Mouse (Mus musculus) CH12.LX (cell line): ENCODE results near the gene Slc16a7. TPM values are rescaled to one million over a fixed set of nuclear protein-coding genes. Genes with fewer than 3 reads are reported as not detected.

ENCODE experiments used
- DNase-seq: peaks from one replicate; pipeline ENCODE4 v3.0.0-alpha.2; 2013; ENCODE audit errors: extremely low read depth
- H3K27ac ChIP-seq: 2 replicates; pipeline ENCODE4 v1.5.1; 2012; ENCODE audit warnings: low read depth, mild to moderate bottlenecking, control low read depth, moderate library complexity; ENCODE audit not compliant: insufficient read depth
- H3K27me3 ChIP-seq: replicated peaks from 2 replicates; pipeline ENCODE3; 2012; ENCODE audit warnings: inconsistent platforms
- H3K36me3 ChIP-seq, 2 experiments: replicated peaks in 1 of 2; 2 replicates each; pipeline versions ENCODE3 to v1.6.1; 2012; ENCODE audit warnings: inconsistent platforms in 1 of 2, low read length in 1 of 2, mild to moderate bottlenecking in 1 of 2, mixed read lengths in 1 of 2, moderate library complexity in 1 of 2; ENCODE audit not compliant: control insufficient read depth in 1 of 2, insufficient read depth in 1 of 2
- H3K4me1 ChIP-seq, 2 experiments: 2 replicates each; pipeline ENCODE4 v1.6.1; 2012; ENCODE audit warnings: inconsistent platforms in 1 of 2, moderate library complexity in 1 of 2; ENCODE audit not compliant: insufficient read depth in 2 of 2, control insufficient read depth in 1 of 2
- H3K4me2 ChIP-seq: 2 replicates; pipeline ENCODE4 v1.6.1; 2012; ENCODE audit warnings: low read depth, mild to moderate bottlenecking, control low read depth; ENCODE audit not compliant: poor library complexity, insufficient read depth, severe bottlenecking
- H3K4me3 ChIP-seq, 3 experiments: fragments of 150-350 bp in 1 of 3; sonication (generic) in 1 of 3; replicated peaks in 1 of 3; 2 replicates each; pipeline versions ENCODE3 to v1.5.1; 2011 to 2012; ENCODE audit warnings: low read depth in 2 of 3, low read length in 2 of 3, mild to moderate bottlenecking in 2 of 3, moderate library complexity in 2 of 3, control low read depth in 1 of 3, improper control_type of control experiment in 1 of 3, inconsistent platforms in 1 of 3, mixed read lengths in 1 of 3; ENCODE audit not compliant: poor library complexity in 1 of 3
- H3K79me2 ChIP-seq: replicated peaks from 2 replicates; pipeline ENCODE4 v1.6.1; 2012; ENCODE audit warnings: mild to moderate bottlenecking, moderate library complexity; ENCODE audit not compliant: control insufficient read depth, poor library complexity, insufficient read depth, severe bottlenecking; ENCODE audit errors: extremely low read depth
- H3K9ac ChIP-seq: 2 replicates; pipeline ENCODE4 v1.6.1; 2012; ENCODE audit warnings: low read depth, mild to moderate bottlenecking, control low read depth, moderate library complexity; ENCODE audit not compliant: insufficient read depth
- H3K9me3 ChIP-seq: replicated peaks from 2 replicates; pipeline ENCODE3; 2012; ENCODE audit warnings: low read length, inconsistent platforms, mixed read lengths
- BHLHE40 ChIP-seq: IDR thresholded peaks from 2 replicates; pipeline ENCODE4 v1.6.1; 2011; ENCODE audit warnings: mild to moderate bottlenecking, low read depth, low read length, improper control_type of control experiment
- CHD2 ChIP-seq: IDR thresholded peaks from 2 replicates; pipeline ENCODE4 v1.6.1; 2011; ENCODE audit warnings: low read length, improper control_type of control experiment
- E2F4 ChIP-seq: IDR thresholded peaks from 2 replicates; pipeline ENCODE4 v1.6.1; 2011; ENCODE audit warnings: low read depth, low read length, improper control_type of control experiment; ENCODE audit not compliant: insufficient replicate concordance
- ETS1 ChIP-seq: conservative IDR thresholded peaks from 2 replicates; pipeline ENCODE4 v1.6.1; 2012; ENCODE audit warnings: low read depth, mild to moderate bottlenecking, inconsistent platforms, low read length, improper control_type of control experiment, moderate library complexity
- HCFC1 ChIP-seq: IDR thresholded peaks from 2 replicates; pipeline ENCODE4 v1.6.1; 2012; ENCODE audit warnings: low read depth, mild to moderate bottlenecking, inconsistent platforms, low read length, improper control_type of control experiment
- IRF4 ChIP-seq: IDR thresholded peaks from 2 replicates; pipeline ENCODE4 v1.6.1; 2014; ENCODE audit warnings: low read depth, mild to moderate bottlenecking, inconsistent platforms, low read length, improper control_type of control experiment
- JUN ChIP-seq: IDR thresholded peaks from 2 replicates; pipeline ENCODE4 v1.6.1; 2011; ENCODE audit warnings: low read depth, mild to moderate bottlenecking, low read length, improper control_type of control experiment, moderate library complexity; ENCODE audit not compliant: insufficient read depth
- KAT2A ChIP-seq: IDR thresholded peaks from 2 replicates; pipeline ENCODE4 v1.6.1; 2012; ENCODE audit warnings: low read length, improper control_type of control experiment, inconsistent platforms; ENCODE audit not compliant: insufficient replicate concordance
- MAX ChIP-seq: IDR thresholded peaks from 2 replicates; pipeline ENCODE4 v1.6.1; 2011; ENCODE audit warnings: low read length, improper control_type of control experiment
- MAZ ChIP-seq: IDR thresholded peaks from 2 replicates; pipeline ENCODE4 v1.6.1; 2012; ENCODE audit warnings: low read depth, mild to moderate bottlenecking, inconsistent platforms, low read length, improper control_type of control experiment, moderate library complexity
- MEF2A ChIP-seq: IDR thresholded peaks from 2 replicates; pipeline ENCODE4 v1.6.1; 2014; ENCODE audit warnings: low read depth, mild to moderate bottlenecking, inconsistent platforms, low read length, improper control_type of control experiment, borderline replicate concordance
- NRF1 ChIP-seq: IDR thresholded peaks from 2 replicates; pipeline ENCODE4 v1.6.1; 2014; ENCODE audit warnings: low read depth, mild to moderate bottlenecking, inconsistent platforms, low read length, improper control_type of control experiment, moderate library complexity
- PAX5 ChIP-seq: IDR thresholded peaks from 2 replicates; pipeline ENCODE4 v1.6.1; 2012; ENCODE audit warnings: low read length, inconsistent platforms, mixed read lengths
- POLR2A ChIP-seq: IDR thresholded peaks from 2 replicates; pipeline ENCODE4 v1.6.1; 2011; ENCODE audit warnings: low read depth, mild to moderate bottlenecking, improper control_type of control experiment, low read length
- POLR2AphosphoS2 ChIP-seq: IDR thresholded peaks from 2 replicates; pipeline ENCODE4 v1.6.1; 2011; ENCODE audit warnings: low read depth, low read length, improper control_type of control experiment
- RAD21 ChIP-seq: IDR thresholded peaks from 2 replicates; pipeline ENCODE4 v1.6.1; 2011; ENCODE audit warnings: low read depth, mild to moderate bottlenecking, low read length, improper control_type of control experiment, moderate library complexity
- SIN3A ChIP-seq: IDR thresholded peaks from 2 replicates; pipeline ENCODE4 v1.6.1; 2012; ENCODE audit warnings: low read length, improper control_type of control experiment, inconsistent platforms
- TCF12 ChIP-seq: IDR thresholded peaks from 2 replicates; pipeline ENCODE4 v1.6.1; 2014; ENCODE audit warnings: low read depth, mild to moderate bottlenecking, inconsistent platforms, low read length, improper control_type of control experiment
- ZKSCAN1 ChIP-seq: IDR thresholded peaks from 2 replicates; pipeline ENCODE4 v1.6.1; 2012; ENCODE audit warnings: low read depth, inconsistent platforms, low read length, improper control_type of control experiment, borderline replicate concordance
- ZNF384 ChIP-seq: IDR thresholded peaks from 2 replicates; pipeline ENCODE4 v1.6.1; 2012; ENCODE audit warnings: low read depth, low read length, improper control_type of control experiment, inconsistent platforms
- dilution Hi-C: fragments of 300-500 bp; cut with MboI; formaldehyde crosslinking; loops from 2 replicates; pipeline ENCODE4 v1.14.3; 2020; ENCODE audit warnings: low sequenced_read_pairs; ENCODE audit not compliant: extremely low pct_unique_long_range_greater_than_20kb, extremely low pct_ligation_motif_present
- in situ Hi-C: fragments of 300-500 bp; cut with MboI; formaldehyde crosslinking; loops from 3 replicates; pipeline ENCODE4 v1.14.3; 2019; ENCODE audit warnings: low sequenced_read_pairs, low pct_ligation_motif_present, low pct_unique_long_range_greater_than_20kb, mixed read lengths
- polyA plus RNA-seq: library from polyadenylated mRNA; unstranded; fragments of >175 nt; gene quantifications from 2 replicates; pipeline ENCODE4 v1.2.1, GENCODE M21; 2012; ENCODE audit warnings: low read depth; ENCODE audit not compliant: insufficient read length
- total RNA-seq, 2 experiments: library from RNA; depleted of rRNA; stranded (reverse); fragments of 300-350 nt in 1 of 2; fragments of >200 nt in 1 of 2; gene quantifications; 2 replicates each; pipeline ENCODE4 v1.2.3; 2012 to 2014

Slc16a7 gene
- total and polyA plus RNA-seq, 3 experiments = not detected

DNA sequence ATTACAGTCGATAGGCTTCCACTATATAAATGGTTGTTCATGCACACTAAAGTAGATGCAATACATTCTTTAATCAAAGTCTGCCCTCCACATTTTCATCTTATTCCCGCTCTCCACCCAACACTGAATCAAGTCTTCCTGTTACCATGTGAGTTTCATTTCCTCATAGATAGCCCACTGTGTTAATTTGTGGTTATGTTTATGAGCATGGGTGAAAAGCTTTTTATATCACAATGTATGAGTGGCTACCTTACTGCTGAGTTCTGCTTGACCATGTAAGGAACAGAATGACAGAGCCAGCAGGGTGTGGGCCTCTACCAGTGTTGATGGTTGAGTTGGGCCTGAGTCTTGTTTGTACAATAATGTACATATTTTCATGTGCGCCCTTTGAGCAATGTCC, 175.5 kb downstream of the Slc16a7 start:
- no peak for TF ChIP-seq MAX
- TF ChIP-seq TCF12 = no peak
- TF ChIP-seq ZKSCAN1 = no peak
- TF ChIP-seq JUN = no peak
- TF ChIP-seq ZNF384 = no peak
- no peak for TF ChIP-seq ETS1
- TF ChIP-seq IRF4 = no peak
- no peak for TF ChIP-seq E2F4
- no peak for TF ChIP-seq PAX5
- TF ChIP-seq HCFC1 = no peak
- TF ChIP-seq NRF1 = no peak
- H3K9ac ChIP-seq = no peak overlapping the region
- no peaks in the 10 kb centered on the region for H3K36me3 ChIP-seq
- no peak for DNase-seq
- H3K4me3 ChIP-seq = no peak overlapping the region
- no peak overlapping the region for H3K4me2 ChIP-seq
- in situ Hi-C loops = no loop called here
- H3K9me3 ChIP-seq = peaks cover 50% of the 10 kb centered on the region
- dilution Hi-C loops = no loop called here
- H3K79me2 ChIP-seq = no peaks in the 10 kb centered on the region
- H3K27me3 ChIP-seq = no peaks in the 10 kb centered on the region
- H3K4me1 ChIP-seq = no peaks in the 10 kb centered on the region
- H3K27ac ChIP-seq = no peak overlapping the region

DNA sequence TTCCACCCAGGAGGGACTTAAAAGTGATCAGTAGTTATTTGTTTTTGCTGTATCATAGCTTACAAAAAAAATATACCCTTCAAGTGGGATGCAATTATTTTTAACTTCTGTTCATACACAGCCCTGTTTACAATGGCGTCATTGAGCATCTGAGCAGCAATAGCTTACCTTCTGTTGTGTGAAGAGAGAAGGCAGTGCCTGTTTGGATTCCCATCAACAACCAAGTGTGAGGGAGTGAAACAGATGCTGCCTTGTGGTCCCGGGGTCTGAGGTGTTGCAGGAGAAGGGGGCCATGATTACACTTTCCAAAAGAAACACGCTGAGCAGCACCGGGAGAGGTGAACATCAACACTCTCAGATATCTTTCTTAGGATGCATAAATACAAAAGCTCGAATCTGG, 201.7 kb downstream of the Slc16a7 start:
- DNase-seq = no peak
- Histone ChIP-seq H3K9me3 (peaks cover 53% of the 10 kb centered on the region), H3K4me2 (no peak overlapping the region), H3K27me3 (no peaks in the 10 kb centered on the region)
- TF ChIP-seq POLR2A (no peak), SIN3A (no peak), PAX5 (no peak), MAZ (no peak), ETS1 (no peak), CHD2 (no peak), POLR2AphosphoS2 (no peak), JUN (no peak), BHLHE40 (no peak), MEF2A (no peak), KAT2A (no peak), NRF1 (no peak), RAD21 (no peak), HCFC1 (no peak)
- TF ChIP-seq, all 38 proteins: peak for 0
- in situ Hi-C loops = no loop called here
- dilution Hi-C loops = no loop called here
- H3K36me3 ChIP-seq = no peaks in the 10 kb centered on the region
- no peaks in the 10 kb centered on the region for H3K4me1 ChIP-seq
- H3K79me2 ChIP-seq = no peaks in the 10 kb centered on the region
- no peak overlapping the region for H3K27ac ChIP-seq
- H3K9ac ChIP-seq = no peak overlapping the region
- H3K4me3 ChIP-seq = no peak overlapping the region
